Mouse (Mus musculus) myocyte (in vitro differentiated cells): ENCODE measurements around the gene Parp8.

Source experiments
- CEBPB ChIP-seq: IDR thresholded peaks from 2 replicates; pipeline ENCODE4 v1.6.1; 2011; ENCODE audit warnings: mild to moderate bottlenecking, moderate library complexity; ENCODE audit not compliant: poor library complexity, insufficient read depth, severe bottlenecking
- MAX ChIP-seq: IDR thresholded peaks from one replicate; pipeline ENCODE4 v1.6.1; 2011; ENCODE audit warnings: low read depth, mild to moderate bottlenecking, control low read depth
- POLR2A ChIP-seq: IDR thresholded peaks from one replicate; pipeline ENCODE4 v1.6.1; 2011; ENCODE audit warnings: low read depth, mild to moderate bottlenecking, control low read depth, moderate library complexity; ENCODE audit not compliant: insufficient read length
- POLR2AphosphoS2 ChIP-seq: IDR thresholded peaks from one replicate; pipeline ENCODE4 v1.6.1; 2011; ENCODE audit warnings: low read depth, control low read depth; ENCODE audit not compliant: insufficient read length
- TCF3 ChIP-seq: IDR thresholded peaks from one replicate; pipeline ENCODE4 v1.6.1; 2011; ENCODE audit warnings: low read depth, control low read depth; ENCODE audit not compliant: insufficient read length
- USF1 ChIP-seq: IDR thresholded peaks from one replicate; pipeline ENCODE4 v1.6.1; 2011; ENCODE audit warnings: low read depth, mild to moderate bottlenecking, control low read depth, moderate library complexity

DNA sequence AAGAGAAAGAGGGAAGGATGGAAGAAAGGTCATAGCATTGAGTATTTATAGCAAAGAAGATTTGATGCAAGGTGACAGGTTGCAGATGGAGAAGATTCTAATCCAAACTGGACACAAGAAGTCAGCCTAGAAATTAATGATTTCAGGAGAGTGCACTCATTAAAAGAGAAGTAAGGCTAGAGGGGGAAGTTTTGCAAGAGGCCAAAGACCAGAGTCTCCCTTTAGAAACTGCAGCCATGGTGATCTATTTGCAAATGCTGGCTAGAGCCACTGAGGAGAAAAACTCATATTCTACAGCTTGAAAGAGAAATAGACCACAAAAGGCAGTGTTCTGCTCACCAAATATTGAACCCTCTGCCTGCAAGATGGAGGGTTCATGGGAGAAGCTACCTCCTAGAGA lies 194.4 kb downstream of the Parp8 start:
- TF ChIP-seq POLR2A (no peak), CEBPB (no peak), POLR2AphosphoS2 (no peak), MAX (no peak), USF1 (no peak), TCF3 (no peak)
